Mouse (Mus musculus) liver, adult 2 months (tissue): ENCODE results near the gene Insrr. TPM values are rescaled to one million over a fixed set of nuclear protein-coding genes. Genes with fewer than 3 reads are reported as not detected.

Experiments used
- DNase-seq: peaks from one replicate; pipeline ENCODE4 v3.0.0-alpha.2; 2011; ENCODE audit warnings: low read depth, low spot score; ENCODE audit errors: extremely low read depth
- H3K27ac ChIP-seq: fragments of 200-500 bp; replicated peaks from 2 replicates; pipeline ENCODE4 v1.5.1; 2012; ENCODE audit warnings: low read depth, mild to moderate bottlenecking, control low read depth, inconsistent platforms, low read length; ENCODE audit not compliant: insufficient read depth
- H3K27me3 ChIP-seq: fragments of 200-500 bp; 2 replicates; pipeline ENCODE4 v1.6.1; 2012; ENCODE audit warnings: mild to moderate bottlenecking, moderate library complexity, low read length, inconsistent platforms; ENCODE audit not compliant: control insufficient read depth, insufficient read depth
- H3K36me3 ChIP-seq: fragments of 200-500 bp; 2 replicates; pipeline ENCODE4 v1.6.1; 2012; ENCODE audit warnings: low read length, inconsistent platforms; ENCODE audit not compliant: control insufficient read depth, insufficient read depth
- H3K4me1 ChIP-seq: fragments of 200-500 bp; 2 replicates; pipeline ENCODE4 v1.6.1; 2011; ENCODE audit warnings: low read length; ENCODE audit not compliant: control insufficient read depth, insufficient read depth
- H3K4me3 ChIP-seq: fragments of 200-500 bp; 2 replicates; pipeline ENCODE4 v1.5.1; 2011; ENCODE audit warnings: low read depth, mild to moderate bottlenecking, control low read depth, low read length, moderate library complexity; ENCODE audit not compliant: insufficient read depth
- H3K79me2 ChIP-seq: fragments of 200-500 bp; 2 replicates; pipeline ENCODE4 v1.6.1; 2012; ENCODE audit warnings: inconsistent platforms, mild to moderate bottlenecking, low read length, moderate library complexity; ENCODE audit not compliant: control insufficient read depth, insufficient read depth
- H3K9ac ChIP-seq: fragments of 200-500 bp; 2 replicates; pipeline ENCODE4 v1.6.1; 2012; ENCODE audit warnings: low read depth, mild to moderate bottlenecking, control low read depth, inconsistent platforms, low read length
- CTCF ChIP-seq: fragments of 200-500 bp; IDR thresholded peaks from 2 replicates; pipeline ENCODE4 v1.5.1; 2011; ENCODE audit warnings: low read depth, low read length, control low read depth
- POLR2A ChIP-seq: fragments of 200-500 bp; IDR thresholded peaks from 2 replicates; pipeline ENCODE4 v1.6.1; 2011; ENCODE audit warnings: low read length, control low read depth; ENCODE audit not compliant: insufficient read depth; ENCODE audit errors: extremely low read depth
- WGBS: fragments of 180-500 bp; shearing (Covaris S2); methylation state at CpG from one replicate; pipeline ENCODE4 v1.1.7; 2018; 5-methylcytosine and 5-hydroxymethylcytosine counted together
- polyA plus RNA-seq: library from polyadenylated mRNA; depleted of rRNA; stranded (reverse); fragments of >200 nt; gene quantifications from 2 replicates; pipeline ENCODE4 v1.2.3, GENCODE M21; 2012
- total RNA-seq: library from RNA; depleted of rRNA; stranded (reverse); fragments of >200 nt; gene quantifications from 2 replicates; pipeline ENCODE4 v1.2.3, GENCODE M21; 2014

Insrr gene
- total and polyA plus RNA-seq, 2 experiments = 0.02 TPM; not detected in 1

GRCm38 (mm10) chr3:87764506-87764905, 32.2 kb upstream of the Insrr start:
- Histone ChIP-seq H3K36me3 (no peaks in the 10 kb centered on the region), H3K4me3 (peak overlapping the region; percentile 41; the same call in 1 of the 2 replicates), H3K9ac (peak overlapping the region; percentile 23; the same call in 1 of the 2 replicates), H3K27ac (peak overlapping the region; percentile 85), H3K4me1 (no peaks in the 10 kb centered on the region), H3K79me2 (0 out of 2 replicates have a peak, but pooled peaks cover 4% of the 10 kb centered on the region), H3K27me3 (no peaks in the 10 kb centered on the region)
- no peak for TF ChIP-seq CTCF
- no peak for TF ChIP-seq POLR2A
- DNase-seq = no peak
- 44% methylated on average over 10 of the region's 10 CpGs for WGBS

- H3K4me1 ChIP-seq = no peaks in the 10 kb centered on the region
- H3K27ac ChIP-seq = peak overlapping the region; percentile 85
- TF ChIP-seq POLR2A (no peak), CTCF (no peak)
- no peak for DNase-seq
- H3K79me2 ChIP-seq = 0 out of 2 replicates have a peak, but pooled peaks cover 4% of the 10 kb centered on the region
- H3K36me3 ChIP-seq = no peaks in the 10 kb centered on the region
- H3K4me3 ChIP-seq = peak overlapping the region; percentile 41
- 62% methylated on average over 10 of the region's 10 CpGs for WGBS
- peak overlapping the region; percentile 37; the same call in 1 of the 2 replicates for H3K9ac ChIP-seq
- no peaks in the 10 kb centered on the region for H3K27me3 ChIP-seq
These were observed 31.7 kb upstream of the Insrr start for GRCm38 (mm10) chr3:87765091-87765490.

GRCm38 (mm10) chr3:87765631-87766283, 31.0 kb upstream of the Insrr start:
- H3K79me2 ChIP-seq = 0 out of 2 replicates have a peak, but pooled peaks cover 4% of the 10 kb centered on the region
- TF ChIP-seq CTCF (no peak), POLR2A (no peak)
- no peaks in the 10 kb centered on the region for H3K27me3 ChIP-seq
- H3K9ac ChIP-seq = peak overlapping the region; percentile 14
- 64% methylated on average over 5 of the region's 5 CpGs for WGBS
- H3K4me3 ChIP-seq = no peak overlapping the region
- DNase-seq = no peak
- peak overlapping the region; percentile 46 for H3K27ac ChIP-seq
- no peaks in the 10 kb centered on the region for H3K36me3 ChIP-seq
- peaks cover under 1% of the 10 kb centered on the region; the same call in 1 of the 2 replicates for H3K4me1 ChIP-seq

- 73% methylated on average over 3 of the region's 3 CpGs for WGBS
- no peaks in the 10 kb centered on the region for H3K36me3 ChIP-seq
- peak overlapping the region; percentile 14; the same call in 1 of the 2 replicates for H3K9ac ChIP-seq
These were observed 30.5 kb upstream of the Insrr start for GRCm38 (mm10) chr3:87766284-87766667.

GRCm38 (mm10) chr3:87767764-87768163, 29.0 kb upstream of the Insrr start:
- H3K4me3 ChIP-seq = peak overlapping the region; percentile 64
- TF ChIP-seq POLR2A (no peak), CTCF (no peak)
- 0 out of 2 replicates have a peak, but pooled peaks cover 4% of the 10 kb centered on the region for H3K79me2 ChIP-seq
- H3K4me1 ChIP-seq = peaks cover 4% of the 10 kb centered on the region
- H3K27me3 ChIP-seq = no peaks in the 10 kb centered on the region
- DNase-seq = peak; percentile 24
- WGBS = 73% methylated on average over 8 of the region's 8 CpGs
- no peaks in the 10 kb centered on the region for H3K36me3 ChIP-seq
- peak overlapping the region; percentile 81 for H3K27ac ChIP-seq
- peak overlapping the region; percentile 47 for H3K9ac ChIP-seq

More at GRCm38 (mm10) chr3:87766284-87766667, 30.5 kb upstream of the Insrr start:
- Histone ChIP-seq H3K4me3 (no peak overlapping the region), H3K79me2 (0 out of 2 replicates have a peak, but pooled peaks cover 4% of the 10 kb centered on the region), H3K27me3 (no peaks in the 10 kb centered on the region), H3K4me1 (peaks cover 4% of the 10 kb centered on the region), H3K27ac (peak overlapping the region; percentile 46; the same call in 1 of the 2 replicates)
- DNase-seq = no peak
- TF ChIP-seq CTCF (no peak), POLR2A (no peak)

GRCm38 (mm10) chr3:87768431-87768830, 28.3 kb upstream of the Insrr start:
- Histone ChIP-seq H3K4me1 (peaks cover 4% of the 10 kb centered on the region), H3K27me3 (no peaks in the 10 kb centered on the region), H3K9ac (peak overlapping the region; percentile 67), H3K79me2 (0 out of 2 replicates have a peak, but pooled peaks cover 4% of the 10 kb centered on the region), H3K4me3 (peak overlapping the region; percentile 64), H3K36me3 (no peaks in the 10 kb centered on the region), H3K27ac (peak overlapping the region; percentile 81)
- no peak for DNase-seq
- TF ChIP-seq CTCF = no peak
- 70% methylated on average over 6 of the region's 6 CpGs for WGBS
